Mouse (Mus musculus) myocyte (in vitro differentiated cells): Measurements from ENCODE around the gene Cacna2d4.

Experiments
- E2F4 ChIP-seq: IDR thresholded peaks from one replicate; pipeline ENCODE4 v1.6.1; 2011; ENCODE audit warnings: mild to moderate bottlenecking, control low read depth, moderate library complexity; ENCODE audit not compliant: insufficient read depth
- MYOD1 ChIP-seq, 3 experiments: IDR thresholded peaks; one replicate each; pipeline ENCODE4 v1.6.1; 2011; ENCODE audit warnings: control low read depth in 2 of 3, low read depth in 2 of 3, mild to moderate bottlenecking in 2 of 3, moderate library complexity in 1 of 3; ENCODE audit not compliant: insufficient read length in 2 of 3, control insufficient read depth in 1 of 3
- POLR2A ChIP-seq: IDR thresholded peaks from one replicate; pipeline ENCODE4 v1.6.1; 2011; ENCODE audit warnings: low read depth, mild to moderate bottlenecking, control low read depth, moderate library complexity; ENCODE audit not compliant: insufficient read length
- POLR2AphosphoS2 ChIP-seq: IDR thresholded peaks from one replicate; pipeline ENCODE4 v1.6.1; 2011; ENCODE audit warnings: low read depth, control low read depth; ENCODE audit not compliant: insufficient read length
- TCF12 ChIP-seq: IDR thresholded peaks from one replicate; pipeline ENCODE4 v1.6.1; 2011; ENCODE audit warnings: mild to moderate bottlenecking, control low read depth; ENCODE audit not compliant: poor library complexity, insufficient read depth, severe bottlenecking
- TCF3 ChIP-seq: IDR thresholded peaks from one replicate; pipeline ENCODE4 v1.6.1; 2011; ENCODE audit warnings: low read depth, control low read depth; ENCODE audit not compliant: insufficient read length

- TF ChIP-seq POLR2A (no peak), POLR2AphosphoS2 (no peak), E2F4 (no peak), TCF12 (no peak), MYOD1 (IDR thresholded peaks at IDR 0.05; ENCODE audit: control insufficient read depth in 1 of 3, insufficient read length in 2 of 3, low read depth in 2 of 3) (no peak), TCF3 (no peak)
These were observed 31.4 kb upstream of the Cacna2d4 start for GRCm38 (mm10) chr6:119204915-119205314.
